13 mouse cellular contexts compared by ENCODE assay signal in genomic region chr19:5827044-5827443, GRCm38 (mm10). TPM values are rescaled to one million over a fixed set of nuclear protein-coding genes. Genes with fewer than 3 reads are reported as not detected.
DNase-seq lines count a peak whose midpoint lies in the region; ATAC-seq and TF ChIP-seq lines count a peak whose summit lies in the region.
"Had no signal": no experiment of that assay in that cellular context is flagged by ENCODE, and none has a peak within 500 bp of the region (broad histone marks: within the 10 kb centered on the region; RNA-seq: fewer than 3 reads in every experiment).

No protein-coding gene starts in this region.

- no peak overlapping the region for H3K4me3 ChIP-seq in embryonic facial prominence, embryonic 11.5 days (ENCODE audit: low read depth, low read length)
- no peak overlapping the region for H3K4me3 ChIP-seq in embryonic facial prominence, embryonic 10.5 days
- H3K4me3 ChIP-seq in hindbrain, embryonic 13.5 days: no peak overlapping the region
- no peak overlapping the region for H3K4me3 ChIP-seq in hindbrain, embryonic 11.5 days (ENCODE audit: low read depth, low read length)
- no peak overlapping the region for H3K4me3 ChIP-seq in midbrain, embryonic 11.5 days (ENCODE audit: low read depth, low read length)
- no peak overlapping the region for H3K4me3 ChIP-seq in midbrain, embryonic 16.5 days (ENCODE audit: low read depth, low read length)
- H3K4me3 ChIP-seq in stomach, postnatal 0 days (ENCODE audit: low read depth, low read length): no peak overlapping the region

- no peak overlapping the region for H3K27ac ChIP-seq in embryonic facial prominence, embryonic 11.5 days (replicated peaks; ENCODE audit: low read depth, low read length)
- H3K27ac ChIP-seq in embryonic facial prominence, embryonic 10.5 days (replicated peaks): no peak overlapping the region
- H3K27ac ChIP-seq in hindbrain, embryonic 13.5 days: peak overlapping the region; percentile 18; the same call in 1 of the 2 replicates
- no peak overlapping the region for H3K27ac ChIP-seq in hindbrain, embryonic 11.5 days (ENCODE audit: low read depth, low read length)
- no peak overlapping the region for H3K27ac ChIP-seq in midbrain, embryonic 11.5 days (ENCODE audit: low read depth, low read length)
- H3K27ac ChIP-seq in midbrain, embryonic 16.5 days (ENCODE audit: low read length): no peak overlapping the region
- peak overlapping the region; percentile 42 for H3K27ac ChIP-seq in stomach, postnatal 0 days (replicated peaks)

- H3K4me1 ChIP-seq in embryonic facial prominence, embryonic 11.5 days (ENCODE audit: control insufficient read depth, insufficient read depth, low read length): peaks cover 11% of the 10 kb centered on the region
- peaks cover 36% of the 10 kb centered on the region for H3K4me1 ChIP-seq in embryonic facial prominence, embryonic 10.5 days
- peaks cover 26% of the 10 kb centered on the region for H3K4me1 ChIP-seq in hindbrain, embryonic 13.5 days (replicated peaks)
- H3K4me1 ChIP-seq in hindbrain, embryonic 11.5 days (replicated peaks; ENCODE audit: control insufficient read depth, insufficient read depth, low read length): no peaks in the 10 kb centered on the region
- H3K4me1 ChIP-seq in midbrain, embryonic 11.5 days (ENCODE audit: control insufficient read depth, insufficient read depth, low read length): peaks cover 15% of the 10 kb centered on the region
- H3K4me1 ChIP-seq in midbrain, embryonic 16.5 days (ENCODE audit: control insufficient read depth, insufficient read depth, low read length): peaks cover 10% of the 10 kb centered on the region; the same call in 1 of the 2 replicates
- H3K4me1 ChIP-seq in stomach, postnatal 0 days (replicated peaks; ENCODE audit: control insufficient read depth, insufficient read depth): peaks cover 4% of the 10 kb centered on the region; the same call in 1 of the 2 replicates

- no peak for TF ChIP-seq CTCF in stomach, postnatal 0 days (IDR thresholded peaks at IDR 0.05; ENCODE audit: low read depth)

- no peak overlapping the region for H3K4me2 ChIP-seq in embryonic facial prominence, embryonic 11.5 days (ENCODE audit: low read depth, low read length)
- H3K4me2 ChIP-seq in hindbrain, embryonic 13.5 days: no peak overlapping the region
- no peak overlapping the region for H3K4me2 ChIP-seq in hindbrain, embryonic 11.5 days (replicated peaks; ENCODE audit: low read depth, low read length)
- no peak overlapping the region for H3K4me2 ChIP-seq in midbrain, embryonic 11.5 days
- H3K4me2 ChIP-seq in midbrain, embryonic 16.5 days (ENCODE audit: low read length): no peak overlapping the region
- no peak overlapping the region for H3K4me2 ChIP-seq in stomach, postnatal 0 days (replicated peaks; ENCODE audit: low read depth)

- no peak for ATAC-seq in embryonic facial prominence, embryonic 11.5 days (replicated peaks; ENCODE audit: insufficient number of reproducible peaks, low FRiP score, low TSS enrichment, low read depth)
- ATAC-seq in hindbrain, embryonic 13.5 days (ENCODE audit: low FRiP score): no peak
- ATAC-seq in hindbrain, embryonic 11.5 days (ENCODE audit: low FRiP score): no peak
- no peak for ATAC-seq in midbrain, embryonic 11.5 days (ENCODE audit: low FRiP score)
- no peak for ATAC-seq in midbrain, embryonic 16.5 days
- ATAC-seq in stomach, postnatal 0 days (ENCODE audit: low FRiP score, low TSS enrichment): no peak
- ATAC-seq: hindbrain, embryonic 16.5 days had no signal

- H3K36me3 ChIP-seq in embryonic facial prominence, embryonic 11.5 days (replicated peaks; ENCODE audit: control insufficient read depth, insufficient read depth, low read depth, low read length): no peaks in the 10 kb centered on the region
- no peaks in the 10 kb centered on the region for H3K36me3 ChIP-seq in embryonic facial prominence, embryonic 10.5 days (replicated peaks)
- H3K36me3 ChIP-seq in hindbrain, embryonic 13.5 days: no peaks in the 10 kb centered on the region
- H3K36me3 ChIP-seq in hindbrain, embryonic 11.5 days (ENCODE audit: control insufficient read depth, insufficient read depth, low read length): no peaks in the 10 kb centered on the region
- no peaks in the 10 kb centered on the region for H3K36me3 ChIP-seq in midbrain, embryonic 11.5 days (ENCODE audit: control insufficient read depth, insufficient read depth, low read length)
- no peaks in the 10 kb centered on the region for H3K36me3 ChIP-seq in midbrain, embryonic 16.5 days (ENCODE audit: control insufficient read depth, insufficient read depth, low read length)
- H3K36me3 ChIP-seq in stomach, postnatal 0 days (ENCODE audit: control insufficient read depth, insufficient read depth, low read length): no peaks in the 10 kb centered on the region; the same call in 1 of the 2 replicates

- no peak for DNase-seq in embryonic facial prominence, embryonic 11.5 days (ENCODE audit: low spot score)
- no peak for DNase-seq in embryonic facial prominence, embryonic 10.5 days (ENCODE audit: low spot score)
- DNase-seq in hindbrain, embryonic 11.5 days (ENCODE audit: low spot score): no peak
- peak; percentile 71 for DNase-seq in midbrain, embryonic 11.5 days (ENCODE audit: low spot score, missing footprints)
- DNase-seq in stomach, postnatal 0 days (ENCODE audit: low spot score): no peak
- DNase-seq in layer of hippocampus, adult 11-12 months (ENCODE audit: low spot score): no peak
- DNase-seq: cerebellum, adult 18-20 months; kidney, postnatal 4 days; retina, postnatal 1 day; thymus, adult 2 months had no signal

- no peaks in the 10 kb centered on the region for H3K27me3 ChIP-seq in embryonic facial prominence, embryonic 11.5 days (ENCODE audit: control insufficient read depth, insufficient read depth, low read length)
- H3K27me3 ChIP-seq in embryonic facial prominence, embryonic 10.5 days (replicated peaks; ENCODE audit: low read depth, poor library complexity, severe bottlenecking): no peaks in the 10 kb centered on the region
- H3K27me3 ChIP-seq in hindbrain, embryonic 13.5 days: no peaks in the 10 kb centered on the region
- no peaks in the 10 kb centered on the region for H3K27me3 ChIP-seq in hindbrain, embryonic 11.5 days (ENCODE audit: control insufficient read depth, insufficient read depth, low read length)
- H3K27me3 ChIP-seq in midbrain, embryonic 11.5 days (ENCODE audit: control insufficient read depth, insufficient read depth, low read length): no peaks in the 10 kb centered on the region
- no peaks in the 10 kb centered on the region for H3K27me3 ChIP-seq in midbrain, embryonic 16.5 days (ENCODE audit: control insufficient read depth, insufficient read depth, low read depth, low read length)
- H3K27me3 ChIP-seq in stomach, postnatal 0 days (ENCODE audit: control insufficient read depth, insufficient read depth, low read length): no peaks in the 10 kb centered on the region

- H3K9ac ChIP-seq in embryonic facial prominence, embryonic 11.5 days (replicated peaks; ENCODE audit: low read length): peak overlapping the region; percentile 19; the same call in 1 of the 2 replicates
- H3K9ac ChIP-seq in hindbrain, embryonic 13.5 days: no peak overlapping the region
- no peak overlapping the region for H3K9ac ChIP-seq in hindbrain, embryonic 11.5 days (ENCODE audit: low read depth, low read length)
- H3K9ac ChIP-seq in midbrain, embryonic 11.5 days (ENCODE audit: low read length): no peak overlapping the region
- H3K9ac ChIP-seq in midbrain, embryonic 16.5 days (ENCODE audit: low read depth, low read length): no peak overlapping the region
- no peak overlapping the region for H3K9ac ChIP-seq in stomach, postnatal 0 days (ENCODE audit: low read length)

- TF ChIP-seq EP300 in stomach, postnatal 0 days (optimal IDR thresholded peaks at IDR 0.05): no peak

- H3K9me3 ChIP-seq in embryonic facial prominence, embryonic 11.5 days (replicated peaks; ENCODE audit: control insufficient read depth, low read length): no peaks in the 10 kb centered on the region
- no peaks in the 10 kb centered on the region for H3K9me3 ChIP-seq in embryonic facial prominence, embryonic 10.5 days
- no peaks in the 10 kb centered on the region for H3K9me3 ChIP-seq in hindbrain, embryonic 13.5 days
- no peaks in the 10 kb centered on the region for H3K9me3 ChIP-seq in hindbrain, embryonic 11.5 days (ENCODE audit: control insufficient read depth, low read length)
- H3K9me3 ChIP-seq in midbrain, embryonic 11.5 days (ENCODE audit: control insufficient read depth, low read length): no peaks in the 10 kb centered on the region
- no peaks in the 10 kb centered on the region for H3K9me3 ChIP-seq in midbrain, embryonic 16.5 days (replicated peaks; ENCODE audit: control insufficient read depth, low read length, poor library complexity, severe bottlenecking)
- no peaks in the 10 kb centered on the region for H3K9me3 ChIP-seq in stomach, postnatal 0 days (ENCODE audit: control insufficient read depth, low read length)

- 81% methylated on average over 6 of the region's 6 CpGs for whole genome bisulfite sequencing in embryonic facial prominence, embryonic 11.5 days
- WGBS in embryonic facial prominence, embryonic 10.5 days: 82% methylated on average over 6 of the region's 6 CpGs
- 83% methylated on average over 6 of the region's 6 CpGs for WGBS in hindbrain, embryonic 13.5 days
- WGBS in hindbrain, embryonic 11.5 days: 82% methylated on average over 6 of the region's 6 CpGs
- 87% methylated on average over 6 of the region's 6 CpGs for WGBS in midbrain, embryonic 11.5 days
- WGBS in midbrain, embryonic 16.5 days: 87% methylated on average over 6 of the region's 6 CpGs
- WGBS in stomach, postnatal 0 days: 58% methylated on average over 6 of the region's 6 CpGs

RNA-seq across cellular contexts. Expression of gene Frmd8, which starts 48.0 kb away (rescaled TPM):
- polyA plus RNA-seq in embryonic facial prominence, embryonic 11.5 days (2014; fragmentation: Nextera tagmentation; extraction: Ambion mirVana): 15.8 and 17.6 TPM in 2 replicates
- 44.6 and 45.4 TPM in 2 replicates for polyA plus RNA-seq in embryonic facial prominence, embryonic 10.5 days (2016; fragmentation: Nextera tagmentation; extraction: Ambion mirVana)
- 17.5 and 19.3 TPM in 2 replicates for polyA plus RNA-seq in hindbrain, embryonic 13.5 days (2015; fragmentation: Nextera tagmentation; extraction: Ambion mirVana)
- polyA plus RNA-seq in hindbrain, embryonic 11.5 days (2014; fragmentation: Nextera tagmentation; extraction: Ambion mirVana): 14.9 and 15.8 TPM in 2 replicates
- 11.5 and 14.0 TPM in 2 replicates for polyA plus RNA-seq in midbrain, embryonic 11.5 days (2014; fragmentation: Nextera tagmentation; extraction: Ambion mirVana)
- polyA plus RNA-seq in midbrain, embryonic 16.5 days (2015; fragmentation: Nextera tagmentation; extraction: Ambion mirVana): 14.7 and 16.5 TPM in 2 replicates
- polyA plus RNA-seq in stomach, postnatal 0 days (2015; fragmentation: Nextera tagmentation; extraction: Ambion mirVana): 13.8 and 18.8 TPM in 2 replicates

RNA-seq across cellular contexts. Expression of gene Slc25a45, which starts 50.6 kb away (rescaled TPM):
- 0.87 and 1.1 TPM in 2 replicates for polyA plus RNA-seq in embryonic facial prominence, embryonic 11.5 days (2014; fragmentation: Nextera tagmentation; extraction: Ambion mirVana)
- polyA plus RNA-seq in embryonic facial prominence, embryonic 10.5 days (2016; fragmentation: Nextera tagmentation; extraction: Ambion mirVana): 2.5 and 2.9 TPM in 2 replicates
- 2.6 and 2.8 TPM in 2 replicates for polyA plus RNA-seq in hindbrain, embryonic 13.5 days (2015; fragmentation: Nextera tagmentation; extraction: Ambion mirVana)
- polyA plus RNA-seq in hindbrain, embryonic 11.5 days (2014; fragmentation: Nextera tagmentation; extraction: Ambion mirVana): 1.0 and 1.1 TPM in 2 replicates
- polyA plus RNA-seq in midbrain, embryonic 11.5 days (2014; fragmentation: Nextera tagmentation; extraction: Ambion mirVana): 1.1 and 1.8 TPM in 2 replicates
- 2.0 and 2.2 TPM in 2 replicates for polyA plus RNA-seq in midbrain, embryonic 16.5 days (2015; fragmentation: Nextera tagmentation; extraction: Ambion mirVana)
- polyA plus RNA-seq in stomach, postnatal 0 days (2015; fragmentation: Nextera tagmentation; extraction: Ambion mirVana): 2.9 and 3.2 TPM in 2 replicates

RNA-seq across cellular contexts. Expression of gene Scyl1, which starts 55.8 kb away (rescaled TPM):
- 53.9 and 55.0 TPM in 2 replicates for polyA plus RNA-seq in embryonic facial prominence, embryonic 11.5 days (2014; fragmentation: Nextera tagmentation; extraction: Ambion mirVana)
- polyA plus RNA-seq in embryonic facial prominence, embryonic 10.5 days (2016; fragmentation: Nextera tagmentation; extraction: Ambion mirVana): 72.0 and 74.9 TPM in 2 replicates
- polyA plus RNA-seq in hindbrain, embryonic 13.5 days (2015; fragmentation: Nextera tagmentation; extraction: Ambion mirVana): 67.6 and 72.4 TPM in 2 replicates
- polyA plus RNA-seq in hindbrain, embryonic 11.5 days (2014; fragmentation: Nextera tagmentation; extraction: Ambion mirVana): 47.2 and 55.7 TPM in 2 replicates
- polyA plus RNA-seq in midbrain, embryonic 11.5 days (2014; fragmentation: Nextera tagmentation; extraction: Ambion mirVana): 48.2 and 58.6 TPM in 2 replicates
- 86.3 and 86.6 TPM in 2 replicates for polyA plus RNA-seq in midbrain, embryonic 16.5 days (2015; fragmentation: Nextera tagmentation; extraction: Ambion mirVana)
- polyA plus RNA-seq in stomach, postnatal 0 days (2015; fragmentation: Nextera tagmentation; extraction: Ambion mirVana): 38.1 and 40.9 TPM in 2 replicates

Comparison
In these comparisons a context has a peak if more than half of its experiments do, and no peak if none do; other contexts are left out.
1. H3K27ac ChIP-seq: peak in hindbrain, embryonic 13.5 days (single experiment) and stomach, postnatal 0 days (single experiment); none in embryonic facial prominence, embryonic 11.5 days (single experiment), embryonic facial prominence, embryonic 10.5 days (single experiment), hindbrain, embryonic 11.5 days (single experiment), midbrain, embryonic 11.5 days (single experiment) and midbrain, embryonic 16.5 days (single experiment).